Mouse (Mus musculus): ENCODE measurements around the gene Zeb2. TPM values are rescaled to one million over a fixed set of nuclear protein-coding genes. Genes with fewer than 3 reads are reported as not detected.

Zeb2 gene
- polyA plus RNA-seq, 1 experiment from 2014 or later: 12.3 TPM

GRCm38 (mm10) chr2:45095825-45096224, 21.4 kb downstream of the Zeb2 start:
- H3K27me3 ChIP-seq: peaks cover 9% of the 10 kb centered on the region
- H3K4me1 ChIP-seq (replicated peaks): peaks cover 8% of the 10 kb centered on the region
- H3K27ac ChIP-seq: no peak overlapping the region
- H3K4me3 ChIP-seq (replicated peaks): no peak overlapping the region
- H3K4me2 ChIP-seq: no peak overlapping the region
- no peak for ATAC-seq (ENCODE audit: insufficient number of reproducible peaks, insufficient read depth, low FRiP score, low TSS enrichment, low read depth)
- H3K36me3 ChIP-seq: no peaks in the 10 kb centered on the region
- H3K9me3 ChIP-seq: no peaks in the 10 kb centered on the region
- WGBS: 43% methylated on average over 9 of the region's 9 CpGs
- no peak overlapping the region for H3K9ac ChIP-seq (replicated peaks)

GRCm38 (mm10) chr2:45094371-45094967, 22.7 kb downstream of the Zeb2 start:
- H3K4me1 ChIP-seq (replicated peaks): peaks cover 8% of the 10 kb centered on the region
- no peak overlapping the region for H3K9ac ChIP-seq (replicated peaks)
- peaks cover 9% of the 10 kb centered on the region for H3K27me3 ChIP-seq
- no peak overlapping the region for H3K4me2 ChIP-seq
- H3K27ac ChIP-seq: no peak overlapping the region
- no peaks in the 10 kb centered on the region for H3K36me3 ChIP-seq
- no peak overlapping the region for H3K4me3 ChIP-seq (replicated peaks)
- no peaks in the 10 kb centered on the region for H3K9me3 ChIP-seq
- WGBS: 81% methylated on average over 2 of the region's 2 CpGs
- ATAC-seq (ENCODE audit: insufficient number of reproducible peaks, insufficient read depth, low FRiP score, low TSS enrichment, low read depth): no peak

- Histone ChIP-seq H3K4me1 (replicated peaks) (peaks cover 12% of the 10 kb centered on the region), H3K27me3 (peaks cover 9% of the 10 kb centered on the region), H3K9me3 (no peaks in the 10 kb centered on the region), H3K4me2 (no peak overlapping the region), H3K4me3 (replicated peaks) (no peak overlapping the region), H3K36me3 (no peaks in the 10 kb centered on the region), H3K9ac (replicated peaks) (no peak overlapping the region), H3K27ac (no peak overlapping the region)
- WGBS: 93% methylated on average over 7 of the region's 7 CpGs
- ATAC-seq (ENCODE audit: insufficient number of reproducible peaks, insufficient read depth, low FRiP score, low TSS enrichment, low read depth): no peak
Observed at GRCm38 (mm10) chr2:45093479-45093878, 23.7 kb downstream of the Zeb2 start.

- Histone ChIP-seq H3K4me1 (replicated peaks) (peaks cover 11% of the 10 kb centered on the region), H3K4me2 (no peak overlapping the region), H3K27ac (no peak overlapping the region), H3K36me3 (no peaks in the 10 kb centered on the region), H3K9me3 (no peaks in the 10 kb centered on the region), H3K4me3 (replicated peaks) (no peak overlapping the region), H3K27me3 (peaks cover 6% of the 10 kb centered on the region), H3K9ac (replicated peaks) (no peak overlapping the region)
- WGBS: 95% methylated on average over 5 of the region's 5 CpGs
- ATAC-seq (ENCODE audit: insufficient number of reproducible peaks, insufficient read depth, low FRiP score, low TSS enrichment, low read depth): no peak
Observed at GRCm38 (mm10) chr2:45092654-45093053, 24.5 kb downstream of the Zeb2 start.

DNA sequence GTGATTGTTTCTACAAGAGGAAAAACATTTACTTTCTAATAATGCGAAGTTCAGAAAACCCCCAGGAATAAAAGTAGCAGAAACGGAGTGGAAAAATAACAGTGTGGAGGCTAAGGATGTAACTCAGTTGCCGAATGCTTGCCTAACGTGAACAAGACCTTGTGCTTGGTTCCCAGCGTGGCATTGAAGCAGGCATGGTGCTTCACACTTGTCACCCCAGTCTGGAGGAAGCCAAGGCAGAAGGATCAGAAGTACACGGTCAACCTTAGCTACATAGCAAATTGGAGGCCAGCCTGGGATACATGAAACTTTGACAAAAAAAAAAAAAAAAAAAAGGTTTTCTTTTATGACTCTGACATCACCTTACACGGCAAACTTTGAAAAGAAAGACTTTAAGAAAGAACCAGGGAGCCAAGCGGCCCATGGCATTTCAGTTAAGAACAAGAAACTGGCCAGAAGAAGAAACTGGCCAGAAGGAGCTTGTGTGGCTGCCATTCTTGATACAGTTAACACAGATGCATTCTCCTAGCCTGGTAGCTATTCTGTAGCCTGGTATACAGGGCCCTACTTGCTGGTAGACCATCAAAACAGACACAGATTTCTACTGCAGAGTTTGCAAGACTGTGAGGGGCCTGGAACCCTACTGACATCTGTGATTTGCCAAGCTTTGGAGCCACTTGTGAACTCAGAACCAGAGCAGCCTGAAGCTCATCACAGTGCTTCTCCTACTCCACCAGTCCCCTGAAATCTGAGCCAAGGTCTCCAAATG, 26.5 kb downstream of the Zeb2 start:
- H3K4me1 ChIP-seq (replicated peaks): peaks cover 7% of the 10 kb centered on the region
- WGBS: 87% methylated on average over 8 of the region's 8 CpGs
- H3K27ac ChIP-seq: no peak overlapping the region
- H3K27me3 ChIP-seq: no peaks in the 10 kb centered on the region; the same call in 1 of the 2 replicates
- no peaks in the 10 kb centered on the region for H3K9me3 ChIP-seq
- H3K4me3 ChIP-seq (replicated peaks): no peak overlapping the region
- no peak overlapping the region for H3K9ac ChIP-seq (replicated peaks)
- no peaks in the 10 kb centered on the region for H3K36me3 ChIP-seq
- ATAC-seq (ENCODE audit: insufficient number of reproducible peaks, insufficient read depth, low FRiP score, low TSS enrichment, low read depth): no peak
- no peak overlapping the region for H3K4me2 ChIP-seq

DNA sequence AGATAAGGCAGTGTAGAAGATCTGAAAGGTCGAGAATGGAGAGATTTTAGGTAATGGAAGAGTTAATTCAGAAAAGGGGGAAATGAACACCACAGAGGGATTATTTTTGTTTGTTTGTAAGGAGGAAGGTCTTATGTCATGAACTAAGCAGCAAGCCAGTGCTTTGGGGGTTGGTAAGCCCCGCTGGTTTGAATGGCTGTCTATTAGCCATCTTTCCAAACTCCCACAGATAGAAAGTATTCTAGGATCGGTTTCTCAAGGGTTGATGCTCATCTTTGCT, 28.0 kb downstream of the Zeb2 start:
- Histone ChIP-seq H3K27me3 (no peaks in the 10 kb centered on the region), H3K9ac (replicated peaks) (no peak overlapping the region), H3K9me3 (no peaks in the 10 kb centered on the region), H3K4me3 (replicated peaks) (no peak overlapping the region), H3K36me3 (no peaks in the 10 kb centered on the region), H3K27ac (no peak overlapping the region), H3K4me1 (replicated peaks) (peaks cover 7% of the 10 kb centered on the region), H3K4me2 (no peak overlapping the region)
- WGBS: 73% methylated on average over 3 of the region's 3 CpGs
- ATAC-seq (ENCODE audit: insufficient number of reproducible peaks, insufficient read depth, low FRiP score, low TSS enrichment, low read depth): no peak

GRCm38 (mm10) chr2:45088435-45089250, 28.6 kb downstream of the Zeb2 start:
- ATAC-seq (ENCODE audit: insufficient number of reproducible peaks, insufficient read depth, low FRiP score, low TSS enrichment, low read depth): no peak
- WGBS: 47% methylated on average over 15 of the region's 15 CpGs

GRCm38 (mm10) chr2:45087208-45087607, 30.0 kb downstream of the Zeb2 start:
- Histone ChIP-seq H3K4me3 (replicated peaks) (no peak overlapping the region), H3K27ac (no peak overlapping the region), H3K9ac (replicated peaks) (no peak overlapping the region), H3K4me1 (replicated peaks) (peaks cover 16% of the 10 kb centered on the region), H3K4me2 (no peak overlapping the region), H3K36me3 (no peaks in the 10 kb centered on the region), H3K27me3 (no peaks in the 10 kb centered on the region), H3K9me3 (no peaks in the 10 kb centered on the region)
- WGBS: 52% methylated on average over 4 of the region's 4 CpGs
- ATAC-seq (ENCODE audit: insufficient number of reproducible peaks, insufficient read depth, low FRiP score, low TSS enrichment, low read depth): no peak

More at GRCm38 (mm10) chr2:45088435-45089250, 28.6 kb downstream of the Zeb2 start:
- H3K36me3 ChIP-seq: no peaks in the 10 kb centered on the region
- H3K9me3 ChIP-seq: no peaks in the 10 kb centered on the region
- no peak overlapping the region for H3K9ac ChIP-seq (replicated peaks)
- no peak overlapping the region for H3K4me3 ChIP-seq (replicated peaks)
- H3K27me3 ChIP-seq: no peaks in the 10 kb centered on the region
- peaks cover 7% of the 10 kb centered on the region for H3K4me1 ChIP-seq (replicated peaks)
- H3K27ac ChIP-seq: no peak overlapping the region
- no peak overlapping the region for H3K4me2 ChIP-seq

- Histone ChIP-seq H3K4me3 (replicated peaks) (no peak overlapping the region), H3K27ac (no peak overlapping the region), H3K4me2 (no peak overlapping the region), H3K9ac (replicated peaks) (no peak overlapping the region), H3K9me3 (no peaks in the 10 kb centered on the region), H3K4me1 (replicated peaks) (peaks cover 18% of the 10 kb centered on the region), H3K27me3 (no peaks in the 10 kb centered on the region), H3K36me3 (no peaks in the 10 kb centered on the region)
- 79% methylated on average over 5 of the region's 5 CpGs for WGBS
- no peak for ATAC-seq (ENCODE audit: insufficient number of reproducible peaks, insufficient read depth, low FRiP score, low TSS enrichment, low read depth)
Observed at GRCm38 (mm10) chr2:45085653-45086052, 31.5 kb downstream of the Zeb2 start.

- no peak for ATAC-seq (ENCODE audit: insufficient number of reproducible peaks, insufficient read depth, low FRiP score, low TSS enrichment, low read depth)
- Histone ChIP-seq H3K9ac (replicated peaks) (no peak overlapping the region), H3K27me3 (no peaks in the 10 kb centered on the region), H3K4me1 (replicated peaks) (peaks cover 11% of the 10 kb centered on the region), H3K9me3 (no peaks in the 10 kb centered on the region), H3K27ac (no peak overlapping the region), H3K36me3 (no peaks in the 10 kb centered on the region), H3K4me2 (no peak overlapping the region), H3K4me3 (replicated peaks) (no peak overlapping the region)
- 58% methylated on average over 10 of the region's 10 CpGs for WGBS
Observed at GRCm38 (mm10) chr2:45083042-45083441, 34.2 kb downstream of the Zeb2 start.

GRCm38 (mm10) chr2:45081559-45081958, 35.6 kb downstream of the Zeb2 start:
- H3K4me2 ChIP-seq: no peak overlapping the region
- no peaks in the 10 kb centered on the region for H3K9me3 ChIP-seq
- no peak overlapping the region for H3K9ac ChIP-seq (replicated peaks)
- no peak for ATAC-seq (ENCODE audit: insufficient number of reproducible peaks, insufficient read depth, low FRiP score, low TSS enrichment, low read depth)
- 75% methylated on average over 4 of the region's 4 CpGs for WGBS
- H3K36me3 ChIP-seq: no peaks in the 10 kb centered on the region
- no peaks in the 10 kb centered on the region for H3K27me3 ChIP-seq
- peaks cover 11% of the 10 kb centered on the region for H3K4me1 ChIP-seq (replicated peaks)
- no peak overlapping the region for H3K4me3 ChIP-seq (replicated peaks)
- no peak overlapping the region for H3K27ac ChIP-seq

All from limb, embryonic 12.5 days (tissue).